Mouse (Mus musculus) left cerebral cortex, adult 18-20 months (tissue): ENCODE data around the gene Egfl8. TPM values are rescaled to one million over a fixed set of nuclear protein-coding genes. Genes with fewer than 3 reads are reported as not detected.

Experiments
- DNase-seq, 2 experiments: peaks; one replicate each; pipeline ENCODE4 v3.0.0; 2021 to 2022; ENCODE audit warnings: low spot score in 2 of 2, mixed read lengths in 1 of 2
- total RNA-seq, 2 experiments: library from RNA; stranded (reverse); gene quantifications; 2 replicates each; pipeline ENCODE4 v1.2.3; 2021

The Egfl8 gene
- total RNA-seq, 2 experiments from 2014 or later = 3.2 to 3.4 TPM

GRCm38 (mm10) chr17:34629221-34629751, 13.5 kb upstream of the Egfl8 start, which contains the start of gene Prrt1:
Gene Prrt1, plus strand, starts transcription at chr17:34629533.
- peak; percentile 62 to 69 for DNase-seq

GRCm38 (mm10) chr17:34628644-34628967, 12.8 kb upstream of the Egfl8 start:
- DNase-seq = no peak

DNA sequence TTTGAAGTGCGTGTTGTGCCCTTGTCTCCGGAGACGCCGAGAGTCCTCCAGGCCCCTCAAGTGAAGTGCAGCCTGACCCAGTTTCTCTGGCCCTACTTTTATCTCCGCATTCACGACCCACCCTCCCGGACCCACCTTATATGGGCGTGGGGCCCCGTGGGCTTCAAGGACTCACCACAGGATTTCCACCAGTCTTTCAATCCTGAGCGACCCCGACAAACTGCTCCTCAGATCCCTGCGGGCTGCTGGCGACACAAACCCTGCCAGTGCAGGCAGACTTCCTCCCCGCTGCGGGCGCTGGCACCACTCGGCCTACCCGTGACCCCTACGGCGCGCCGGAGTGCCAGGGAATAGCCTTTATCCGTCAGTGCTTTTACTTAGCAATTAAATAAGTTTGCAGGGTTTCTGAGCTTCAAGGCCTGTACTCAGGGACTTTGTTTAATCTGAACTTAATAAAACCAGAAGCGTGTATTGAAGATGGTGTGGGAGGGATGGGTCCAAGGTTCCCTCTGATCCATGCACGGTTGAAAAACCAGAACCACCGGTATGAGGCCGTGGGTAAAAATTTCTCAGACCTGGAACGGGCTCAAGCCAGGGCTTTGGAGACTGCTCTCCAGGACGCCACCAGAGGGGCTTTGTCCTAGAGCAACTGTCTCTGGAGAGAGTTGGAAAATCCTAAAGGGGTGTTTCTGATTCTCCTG, 12.3 kb upstream of the Egfl8 start, which contains the start of gene Ppt2:
Gene Ppt2 (minus strand): TSS at position 568 of the 701 bp plus-strand sequence.
- DNase-seq = peak in 1 of 2 experiments; percentile 25

- peak; percentile 83 to 86 for DNase-seq
Measured at GRCm38 (mm10) chr17:34627093-34627942, 11.5 kb upstream of the Egfl8 start.

DNA sequence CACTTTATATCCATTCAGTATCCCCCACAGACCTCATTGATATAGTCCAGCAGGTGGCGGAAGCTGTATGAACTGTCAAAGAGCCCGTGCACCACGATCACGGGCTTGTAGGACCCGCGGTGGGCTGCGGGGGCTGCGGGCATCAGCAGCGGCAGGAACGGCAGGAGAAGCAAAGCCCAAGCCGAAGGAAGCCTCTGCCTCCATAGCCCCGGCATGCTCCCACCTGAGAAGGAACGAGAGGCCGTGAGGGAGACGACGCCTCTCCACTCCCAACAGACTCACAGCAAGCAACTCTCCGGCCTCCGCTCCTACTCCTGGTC, 11.0 kb upstream of the Egfl8 start:
- DNase-seq = no peak

DNA sequence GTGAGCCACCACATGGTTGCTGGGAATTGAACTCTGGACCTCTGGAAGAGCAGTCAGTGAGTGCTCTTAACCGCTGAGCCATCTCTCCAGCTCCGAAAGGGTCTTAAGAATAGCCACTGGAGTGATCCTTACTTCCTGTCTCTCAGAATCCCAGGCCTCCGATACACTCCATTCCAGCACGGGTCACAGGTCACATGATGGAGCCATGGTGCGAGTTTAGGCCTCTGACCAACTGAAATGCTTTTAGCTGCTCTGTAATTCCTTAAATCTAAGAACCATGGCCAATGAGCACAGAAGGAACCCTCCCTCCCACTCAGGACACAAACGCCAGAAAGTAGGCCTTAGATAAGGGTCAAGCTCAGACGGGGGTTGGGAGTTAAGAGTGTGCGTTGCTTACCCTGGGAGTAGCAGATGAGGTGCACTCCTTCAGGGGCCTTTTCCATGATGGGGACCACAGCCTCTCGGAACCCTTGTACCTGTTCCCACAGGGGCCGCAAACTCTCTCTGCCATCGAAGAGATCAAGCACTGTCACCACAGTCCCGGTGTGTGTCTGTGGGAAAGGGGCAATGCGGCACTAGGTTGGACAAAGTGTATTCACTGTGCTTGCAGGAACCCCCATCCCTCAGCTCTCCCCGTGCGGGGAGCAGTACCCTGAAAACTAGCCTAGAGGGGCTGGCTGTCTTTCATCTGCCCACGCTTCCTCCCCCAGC, 10.4 kb upstream of the Egfl8 start:
- DNase-seq = no peak

- no peak for DNase-seq
Measured at GRCm38 (mm10) chr17:34624981-34625380, 9.2 kb upstream of the Egfl8 start.

DNA sequence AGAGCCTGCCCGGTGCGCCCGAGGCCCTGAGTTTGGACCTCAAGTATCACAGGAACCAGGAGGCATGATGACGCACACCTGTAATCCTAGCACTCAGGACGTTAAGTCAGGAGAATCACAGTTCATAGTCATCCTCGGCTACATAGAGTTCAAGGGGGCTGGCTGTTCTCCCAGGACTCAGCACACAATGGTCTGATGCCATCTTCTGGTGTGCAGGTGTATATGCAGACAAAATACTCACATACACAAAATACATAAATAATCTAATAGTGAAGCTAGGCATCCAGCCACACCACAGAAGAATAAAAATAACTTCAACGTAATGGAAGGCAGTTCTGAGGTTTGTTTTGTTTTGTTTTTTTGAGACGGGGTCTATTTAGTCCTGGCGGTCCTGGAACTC, 7.4 kb upstream of the Egfl8 start:
- no peak for DNase-seq

DNA sequence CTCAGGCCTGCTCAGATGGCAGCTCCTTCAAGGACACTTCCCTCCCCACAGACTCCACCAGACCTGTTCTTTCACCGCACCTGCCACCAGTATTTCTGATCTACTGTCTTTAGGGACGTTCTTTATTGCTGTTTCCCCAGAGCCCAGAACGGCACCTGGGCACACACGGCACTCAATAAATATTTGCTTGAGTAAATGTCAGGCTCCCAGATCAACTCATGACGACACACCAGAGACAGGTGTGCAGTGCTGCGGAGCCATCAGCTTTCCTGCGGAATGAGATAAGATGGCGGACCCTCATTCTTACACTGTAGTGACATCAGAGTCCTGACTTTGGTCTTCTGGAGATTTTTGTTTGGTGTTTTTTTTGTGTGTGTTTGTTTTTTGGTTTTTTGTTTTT, 5.2 kb upstream of the Egfl8 start:
- no peak for DNase-seq

- DNase-seq = peak in 1 of 2 experiments; percentile 64
Measured at GRCm38 (mm10) chr17:34618999-34619398, 3.2 kb upstream of the Egfl8 start.

GRCm38 (mm10) chr17:34613830-34614229, 1.9 kb downstream of the Egfl8 start:
- DNase-seq = peak in 1 of 2 experiments; percentile 39

DNA sequence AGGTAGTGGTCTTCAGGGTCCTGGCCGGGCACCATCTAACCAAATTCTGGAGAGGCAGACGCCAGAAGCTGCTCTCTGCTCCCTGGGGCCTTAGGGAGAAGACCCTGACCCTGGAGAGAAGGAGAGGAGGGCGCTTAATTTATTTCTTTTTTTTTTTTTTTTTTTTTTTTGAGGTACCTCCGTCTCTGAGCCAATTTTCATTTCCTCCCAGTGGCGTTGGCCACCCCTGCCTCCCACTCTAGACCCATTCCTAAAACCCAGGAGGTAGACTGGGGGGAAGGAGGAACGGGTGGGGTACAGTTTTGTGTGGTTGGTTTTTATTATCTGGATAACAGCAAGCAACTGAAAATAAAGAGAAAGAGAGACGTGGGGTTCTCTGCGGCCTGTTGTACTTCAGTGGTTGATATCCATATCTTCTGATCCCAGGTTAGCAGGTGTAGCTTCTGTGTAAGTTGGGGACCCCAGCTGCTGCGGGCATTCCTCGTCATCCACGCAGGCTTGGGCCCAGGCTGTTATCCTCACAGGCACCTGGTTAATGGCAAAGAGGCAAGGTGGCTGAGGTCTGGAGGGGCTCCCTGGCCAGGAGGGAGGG, 2.6 kb downstream of the Egfl8 start:
- DNase-seq = no peak

DNA sequence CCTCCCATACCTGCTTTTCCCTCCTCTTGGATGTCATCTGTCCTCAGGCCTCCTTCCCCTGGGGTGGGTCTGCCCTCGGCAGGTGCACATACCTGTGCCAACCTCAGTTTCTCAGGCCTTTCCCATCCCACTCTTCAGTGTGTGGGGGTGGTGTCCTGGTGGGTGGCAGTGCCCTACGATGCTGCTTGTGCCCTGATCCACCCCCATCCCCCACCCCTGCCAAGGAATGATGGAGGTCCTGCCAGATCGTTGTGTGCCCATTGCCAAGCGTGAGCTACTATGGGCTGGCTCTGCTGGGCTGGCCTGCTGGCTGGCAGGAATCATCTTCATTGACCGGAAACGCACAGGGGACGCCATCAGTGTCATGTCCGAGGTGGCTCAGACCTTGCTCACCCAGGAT, 4.7 kb downstream of the Egfl8 start:
- DNase-seq = no peak

DNA sequence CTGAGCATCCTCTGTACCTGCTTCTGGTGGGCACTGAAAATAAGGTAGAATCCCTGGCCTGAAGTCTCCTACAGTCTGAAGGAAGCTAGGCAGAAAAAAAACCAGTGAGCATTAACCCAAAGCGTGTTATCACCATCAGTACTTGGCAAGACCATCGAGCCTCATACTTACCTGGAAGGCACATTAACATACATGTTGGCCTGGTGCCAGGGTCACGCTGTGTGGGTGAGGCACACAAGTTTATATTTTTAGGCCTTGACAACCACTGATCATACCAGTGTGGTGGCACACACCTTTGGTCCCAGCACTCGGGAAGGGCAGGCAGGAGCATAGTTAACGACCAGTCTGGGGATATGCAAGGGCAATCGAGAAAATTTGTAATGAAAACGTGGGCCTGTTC, 7.8 kb downstream of the Egfl8 start:
- DNase-seq = no peak

DNA sequence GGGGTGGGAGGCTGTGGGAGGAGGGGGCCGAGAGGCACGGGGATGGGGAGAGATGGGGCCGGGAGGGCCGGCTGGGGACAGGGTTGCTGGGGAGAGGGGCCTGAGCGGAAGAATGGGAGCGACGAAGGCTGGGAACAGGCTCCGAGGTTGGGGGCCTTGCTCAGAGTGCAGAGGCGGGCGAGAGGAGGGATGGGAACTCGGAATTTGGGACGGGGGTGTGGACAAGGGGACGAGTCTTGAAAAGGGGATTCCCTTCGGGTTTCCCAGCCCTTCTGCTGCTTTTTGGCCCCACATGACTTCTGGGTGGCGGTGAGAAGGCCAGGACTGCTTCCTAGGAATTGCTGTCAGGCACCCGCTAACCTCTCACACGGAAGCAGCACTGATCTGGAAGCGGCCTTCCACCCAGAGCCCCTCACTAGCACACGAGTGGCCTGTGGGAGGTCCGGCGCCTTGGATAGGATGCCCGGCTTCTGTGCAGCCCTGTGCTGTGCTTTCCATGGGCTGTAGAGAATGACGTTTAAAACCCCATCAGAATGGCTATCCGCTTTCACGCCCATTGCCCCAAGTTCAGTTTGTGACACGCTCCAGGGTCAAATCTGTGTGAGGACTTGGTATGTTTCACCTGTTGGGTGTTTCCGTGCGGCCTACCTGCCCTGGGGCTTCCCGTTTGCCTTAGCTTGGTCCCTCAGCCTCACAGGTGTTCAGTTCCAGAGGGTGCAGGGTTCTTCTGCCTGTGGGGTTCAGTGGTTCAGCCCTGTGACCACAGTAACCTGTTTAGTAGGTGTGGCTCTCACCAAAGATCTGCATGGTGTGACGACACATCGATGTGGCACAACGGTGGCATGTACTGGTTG, 9.4 kb downstream of the Egfl8 start:
- DNase-seq = no peak

- peak; percentile 97 to 99 for DNase-seq
Measured at GRCm38 (mm10) chr17:34605609-34606008, 10.2 kb downstream of the Egfl8 start.

DNA sequence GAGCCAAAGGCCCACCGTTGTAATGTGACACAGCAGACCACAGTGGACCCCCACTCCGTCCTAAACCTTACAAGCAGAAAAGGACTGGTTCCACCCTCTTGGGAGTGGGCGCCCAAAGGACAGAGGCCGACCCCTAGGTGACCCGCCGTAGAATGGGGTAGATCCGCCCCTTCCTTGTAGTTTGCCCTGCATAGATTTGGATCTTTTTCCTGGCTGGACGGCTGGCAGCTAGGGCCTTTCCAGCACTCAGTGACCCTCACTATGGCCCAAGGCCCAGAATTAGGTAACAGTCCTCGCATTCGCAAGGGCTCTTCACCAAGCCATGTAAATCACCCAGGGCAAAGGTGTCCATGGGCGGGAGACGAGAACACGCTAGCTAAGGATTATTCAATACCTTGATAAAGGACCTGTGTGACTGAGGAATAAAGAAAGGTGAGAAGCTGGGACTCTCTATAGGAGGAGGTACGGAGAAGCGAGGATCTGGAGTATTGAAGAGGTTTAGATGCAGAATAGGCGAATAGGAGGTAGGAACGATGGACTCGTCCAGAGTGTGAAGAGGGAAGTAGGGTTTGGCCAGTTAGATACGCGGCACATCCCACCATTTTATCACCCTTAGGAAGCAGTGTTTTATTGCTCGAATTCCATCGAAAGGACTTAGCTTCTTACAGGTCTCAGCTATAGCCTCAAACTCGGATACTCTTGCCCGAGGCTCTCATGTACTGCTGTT, 11.1 kb downstream of the Egfl8 start:
- no peak for DNase-seq

- peak; percentile 97 for DNase-seq
Measured at GRCm38 (mm10) chr17:34604061-34604508, 11.7 kb downstream of the Egfl8 start, which contains the start of gene Agpat1. Gene Agpat1, plus strand, starts transcription at chr17:34604262.

DNA sequence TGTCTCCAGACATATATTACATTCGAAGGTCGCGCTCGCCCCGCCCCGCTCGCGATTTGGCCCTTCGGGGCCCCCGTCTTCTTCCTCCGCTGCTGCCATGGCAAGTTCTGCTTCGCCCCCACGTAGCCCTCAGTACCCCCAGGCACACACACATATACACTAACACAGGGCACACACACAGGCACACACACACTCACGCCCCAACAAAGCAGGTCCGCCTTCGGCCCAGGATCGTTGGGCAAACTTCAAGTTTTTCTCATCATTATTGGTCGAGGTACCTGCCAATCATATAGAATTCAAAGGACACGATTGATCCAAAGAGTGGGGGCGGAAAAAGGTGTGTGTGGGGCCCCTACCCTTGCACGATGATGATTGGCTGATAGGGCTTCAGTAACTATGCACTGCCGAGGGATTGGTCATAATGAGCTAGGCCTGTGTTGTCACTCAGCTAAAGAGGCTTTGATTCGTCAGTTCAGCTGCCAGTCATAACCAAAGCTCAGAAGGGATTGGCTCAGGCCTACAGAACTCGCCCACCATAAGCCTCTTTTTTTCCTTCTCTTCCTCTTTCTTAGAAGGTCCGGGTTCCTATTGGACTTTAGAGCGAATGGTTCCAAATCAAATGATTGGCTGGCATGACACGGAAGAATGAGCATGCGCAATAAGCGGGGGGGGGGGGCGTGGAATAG, 12.3 kb downstream of the Egfl8 start, which contains the start of gene Rnf5:
Gene Rnf5 (minus strand): TSS at position 316 of the 686 bp plus-strand sequence.
- DNase-seq = peak; percentile 98 to 100
